Mouse (Mus musculus) G1E (cell line): ENCODE data around the gene Nhlrc1.

Experiments used
- CTCF ChIP-seq: IDR thresholded peaks from 2 replicates; pipeline ENCODE4 v1.5.1; 2012; ENCODE audit warnings: low read depth, low read length, inconsistent platforms, mixed read lengths
- TAL1 ChIP-seq: conservative IDR thresholded peaks from 2 replicates; pipeline ENCODE4 v1.6.1; 2012; ENCODE audit warnings: low read depth, low read length, inconsistent platforms, mixed read lengths

DNA sequence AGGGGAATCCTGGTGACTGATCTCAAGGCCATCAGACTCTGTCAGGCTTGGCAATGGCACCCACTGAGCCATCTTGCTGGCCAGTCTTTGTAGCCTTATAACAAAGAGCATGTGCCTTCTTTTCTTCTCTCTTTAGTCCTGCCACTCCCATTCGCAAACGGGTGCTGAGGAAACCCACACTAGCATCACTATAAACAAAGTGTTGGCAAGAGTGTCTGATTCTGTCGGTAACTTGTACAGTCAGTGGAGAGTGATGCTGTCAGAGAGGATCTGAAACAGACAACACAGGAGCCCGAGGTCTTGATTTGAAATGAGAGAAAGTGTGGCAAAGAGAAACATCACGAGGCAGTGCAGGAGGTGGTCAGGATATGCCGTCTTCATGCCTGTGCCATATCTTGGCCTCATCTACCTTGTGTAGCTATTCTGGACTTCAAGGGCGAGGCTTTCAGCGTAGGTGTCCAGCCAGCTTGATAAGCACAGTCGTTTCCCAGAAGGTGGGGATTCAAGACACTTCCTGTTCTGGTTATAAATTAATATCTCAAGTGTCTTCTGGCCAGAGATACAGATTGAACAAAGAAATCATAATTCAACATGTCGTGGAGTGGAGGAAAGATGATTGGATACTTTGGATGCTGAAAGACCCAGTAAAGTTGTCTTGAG, 44.2 kb downstream of the Nhlrc1 start:
- TF ChIP-seq CTCF (no peak), TAL1 (no peak)
